In the genomic region with DNA sequence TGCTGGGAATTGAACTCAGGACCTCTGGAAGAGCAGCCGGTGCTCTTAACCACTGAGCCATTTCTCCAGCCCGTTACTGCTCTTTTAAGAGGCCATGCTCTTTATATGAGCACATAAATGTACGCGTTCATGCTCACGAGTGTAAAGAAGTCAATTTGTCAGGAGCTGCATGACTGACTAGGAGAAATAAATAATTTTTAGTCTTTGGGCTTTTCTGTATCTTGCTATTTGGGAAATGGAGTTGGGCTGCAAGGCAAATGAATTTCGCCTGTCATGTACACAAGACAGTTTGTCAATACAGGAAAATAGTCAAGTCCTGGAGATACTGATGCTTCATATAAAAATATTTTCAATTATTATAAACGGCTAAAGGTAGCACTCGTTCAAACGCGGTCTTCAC, we compare ENCODE assay signal across 8 mouse cellular contexts. TPM values are rescaled to one million over a fixed set of nuclear protein-coding genes. Genes with fewer than 3 reads are reported as not detected.
A peak's percentile ranks its signal among the peaks of the same experiment; 100 is the strongest.
DNase-seq lines count a peak whose midpoint lies in the region; ATAC-seq and TF ChIP-seq lines count a peak whose summit lies in the region.

No protein-coding gene starts in this region.

- no peak for DNase-seq in heart, adult 9 months (ENCODE audit: low spot score in 2 of 2)
- DNase-seq in liver, embryonic 14.5 days (ENCODE audit: low read depth in 3 of 3, low spot score in 3 of 3): no peak
- DNase-seq in adrenal gland, adult 18-20 months (ENCODE audit: low spot score in 2 of 2): no peak
- DNase-seq in MN1 (ENCODE audit: low spot score): no peak

- H3K27ac ChIP-seq in heart, embryonic 12.5 days (ENCODE audit: poor library complexity, severe bottlenecking): peak overlapping the region; percentile 94
- peak overlapping the region; percentile 95 for H3K27ac ChIP-seq in forebrain, embryonic 13.5 days
- peak overlapping the region; percentile 79 for H3K27ac ChIP-seq in liver, embryonic 14.5 days

- H3K4me3 ChIP-seq in heart, embryonic 12.5 days: peak overlapping the region; percentile 76
- peak overlapping the region; percentile 85 for H3K4me3 ChIP-seq in E14TG2a.4 (replicated peaks; ENCODE audit: low read length)
- H3K4me3 ChIP-seq in forebrain, embryonic 13.5 days: peak overlapping the region; percentile 77
- peak overlapping the region; percentile 59 to 71 for H3K4me3 ChIP-seq in liver, embryonic 14.5 days (ENCODE audit: insufficient read depth in 1 of 2, low read depth in 2 of 2, low read length in 2 of 2)

- WGBS in heart, embryonic 12.5 days: 48% methylated on average over 10 of the region's 10 CpGs
- WGBS in forebrain, embryonic 13.5 days: 44% methylated on average over 10 of the region's 10 CpGs
- 39% methylated on average over 10 of the region's 10 CpGs for WGBS in liver, embryonic 14.5 days (ENCODE audit: insufficient replicate concordance)

- H3K9me3 ChIP-seq in heart, embryonic 12.5 days (replicated peaks): no peaks in the 10 kb centered on the region
- H3K9me3 ChIP-seq in E14TG2a.4 (ENCODE audit: low read length): no peaks in the 10 kb centered on the region
- no peaks in the 10 kb centered on the region for H3K9me3 ChIP-seq in forebrain, embryonic 13.5 days (replicated peaks)
- H3K9me3 ChIP-seq in liver, embryonic 14.5 days (ENCODE audit: control insufficient read depth, low read length): no peaks in the 10 kb centered on the region

- H3K4me1 ChIP-seq in heart, embryonic 12.5 days (replicated peaks): 0 out of 2 replicates have a peak, but pooled peaks cover 3% of the 10 kb centered on the region
- H3K4me1 ChIP-seq in E14TG2a.4 (replicated peaks; ENCODE audit: low read depth, low read length): peaks cover 13% of the 10 kb centered on the region
- H3K4me1 ChIP-seq in forebrain, embryonic 13.5 days: peaks cover 15% of the 10 kb centered on the region
- H3K4me1 ChIP-seq in liver, embryonic 14.5 days (replicated peaks; ENCODE audit: control insufficient read depth in 2 of 2, insufficient read depth in 2 of 2, low read length in 1 of 2): peaks cover 2% of the 10 kb centered on the region in 2 experiments; a peak in 2 of 4 replicates

- H3K36me3 ChIP-seq in heart, embryonic 12.5 days: peaks cover 28% of the 10 kb centered on the region
- H3K36me3 ChIP-seq in E14TG2a.4 (ENCODE audit: insufficient read depth, low read length): peaks cover 18% of the 10 kb centered on the region; the same call in 1 of the 2 replicates
- peaks cover 23% of the 10 kb centered on the region for H3K36me3 ChIP-seq in forebrain, embryonic 13.5 days (ENCODE audit: poor library complexity, severe bottlenecking)
- no peaks in the 10 kb centered on the region for H3K36me3 ChIP-seq in liver, embryonic 14.5 days (replicated peaks; ENCODE audit: control insufficient read depth, insufficient read depth, low read depth)

- TF ChIP-seq CTCF in E14TG2a.4 (conservative IDR thresholded peaks at IDR 0.05; ENCODE audit: low read length): no peak
- no peak for TF ChIP-seq CTCF in liver, embryonic 14.5 days (IDR thresholded peaks at IDR 0.05; ENCODE audit: low read depth)

- H3K9ac ChIP-seq in heart, embryonic 12.5 days: peak overlapping the region; percentile 88
- H3K9ac ChIP-seq in forebrain, embryonic 13.5 days: peak overlapping the region; percentile 91
- peak overlapping the region; percentile 85 for H3K9ac ChIP-seq in liver, embryonic 14.5 days (replicated peaks)

- no peak for ATAC-seq in heart, embryonic 12.5 days (ENCODE audit: insufficient number of reproducible peaks, low FRiP score)
- no peak for ATAC-seq in forebrain, embryonic 13.5 days
- ATAC-seq in liver, embryonic 14.5 days (ENCODE audit: insufficient read depth): no peak
- ATAC-seq in activated CD4-positive, CD25-positive, alpha-beta regulatory T cell, adult 4 months: no peak

- no peaks in the 10 kb centered on the region for H3K27me3 ChIP-seq in heart, embryonic 12.5 days (replicated peaks)
- H3K27me3 ChIP-seq in E14TG2a.4 (ENCODE audit: insufficient read depth, low read length): no peaks in the 10 kb centered on the region
- H3K27me3 ChIP-seq in forebrain, embryonic 13.5 days: no peaks in the 10 kb centered on the region
- no peaks in the 10 kb centered on the region for H3K27me3 ChIP-seq in liver, embryonic 14.5 days (ENCODE audit: control insufficient read depth, insufficient read depth, low read length)

- no peak for TF ChIP-seq EP300 in liver, embryonic 14.5 days (IDR thresholded peaks at IDR 0.05; ENCODE audit: low read depth)

- peak overlapping the region; percentile 65 for H3K4me2 ChIP-seq in heart, embryonic 12.5 days
- H3K4me2 ChIP-seq in forebrain, embryonic 13.5 days: peak overlapping the region; percentile 66
- H3K4me2 ChIP-seq in liver, embryonic 14.5 days (ENCODE audit: low read depth): peak overlapping the region; percentile 87

RNA-seq across cellular contexts. Expression of gene Zfp74, which starts 0.8 kb away (rescaled TPM):
- 8.4 and 9.9 TPM in 2 replicates for polyA plus RNA-seq in heart, embryonic 12.5 days (2016; fragmentation: Nextera tagmentation; extraction: Ambion mirVana)
- polyA plus RNA-seq in forebrain, embryonic 13.5 days (2015; fragmentation: Nextera tagmentation; extraction: Ambion mirVana): 16.6 TPM in 2 replicates
- polyA plus RNA-seq in liver, embryonic 14.5 days (2012; rRNA removed): 1.5 and 1.7 TPM in 2 replicates
- polyA plus RNA-seq in liver, embryonic 14.5 days (2014; fragmentation: Nextera tagmentation; extraction: Ambion mirVana): 0.85 and 1.8 TPM in 2 replicates
- total RNA-seq in adrenal gland, adult 18-20 months (2021): 10 to 100 TPM in 1 of 2 experiments, 1 to 10 TPM in 1; 8.6 to 10.0 TPM
- polyA plus RNA-seq in activated CD4-positive, CD25-positive, alpha-beta regulatory T cell, adult 4 months (2017; shearing (Covaris generic)): 1 to 10 TPM; 4.0 to 4.5 TPM

RNA-seq across cellular contexts. Expression of gene Zfp568, which starts 30.7 kb away (rescaled TPM):
- 35.4 and 36.7 TPM in 2 replicates for polyA plus RNA-seq in heart, embryonic 12.5 days (2016; fragmentation: Nextera tagmentation; extraction: Ambion mirVana)
- polyA plus RNA-seq in forebrain, embryonic 13.5 days (2015; fragmentation: Nextera tagmentation; extraction: Ambion mirVana): 5.7 and 6.0 TPM in 2 replicates
- 4.5 and 6.1 TPM in 2 replicates for polyA plus RNA-seq in liver, embryonic 14.5 days (2012; rRNA removed)
- 7.0 and 8.2 TPM in 2 replicates for polyA plus RNA-seq in liver, embryonic 14.5 days (2014; fragmentation: Nextera tagmentation; extraction: Ambion mirVana)
- total RNA-seq in adrenal gland, adult 18-20 months (2021): 10 to 100 TPM in 1 of 2 experiments, 1 to 10 TPM in 1; 8.9 to 10.6 TPM
- polyA plus RNA-seq in activated CD4-positive, CD25-positive, alpha-beta regulatory T cell, adult 4 months (2017; shearing (Covaris generic)): 1 to 10 TPM; 1.0 to 1.5 TPM

RNA-seq across cellular contexts. Expression of gene Zfp383, which starts 45.1 kb away (rescaled TPM):
- polyA plus RNA-seq in heart, embryonic 12.5 days (2016; fragmentation: Nextera tagmentation; extraction: Ambion mirVana): 3.3 and 3.8 TPM in 2 replicates
- 7.2 and 7.5 TPM in 2 replicates for polyA plus RNA-seq in forebrain, embryonic 13.5 days (2015; fragmentation: Nextera tagmentation; extraction: Ambion mirVana)
- polyA plus RNA-seq in liver, embryonic 14.5 days (2012; rRNA removed): 0.51 and 0.69 TPM in 2 replicates
- 0.35 and 0.42 TPM in 2 replicates for polyA plus RNA-seq in liver, embryonic 14.5 days (2014; fragmentation: Nextera tagmentation; extraction: Ambion mirVana)
- total RNA-seq in adrenal gland, adult 18-20 months (2021): 1 to 10 TPM; 5.2 to 5.8 TPM
- 1 to 10 TPM in 1 of 2 experiments, under 1 TPM in 1; 0.64 to 1.2 TPM for polyA plus RNA-seq in activated CD4-positive, CD25-positive, alpha-beta regulatory T cell, adult 4 months (2017; shearing (Covaris generic))

RNA-seq across cellular contexts. Expression of gene Zfp27, which starts 46.7 kb away (rescaled TPM):
- 9.1 and 9.9 TPM in 2 replicates for polyA plus RNA-seq in heart, embryonic 12.5 days (2016; fragmentation: Nextera tagmentation; extraction: Ambion mirVana)
- 13.7 and 15.5 TPM in 2 replicates for polyA plus RNA-seq in forebrain, embryonic 13.5 days (2015; fragmentation: Nextera tagmentation; extraction: Ambion mirVana)
- polyA plus RNA-seq in liver, embryonic 14.5 days (2012; rRNA removed): 1.0 and 1.2 TPM in 2 replicates
- 1.7 TPM in 2 replicates for polyA plus RNA-seq in liver, embryonic 14.5 days (2014; fragmentation: Nextera tagmentation; extraction: Ambion mirVana)
- 10 to 100 TPM in 1 of 2 experiments, 1 to 10 TPM in 1; 9.2 to 10.2 TPM for total RNA-seq in adrenal gland, adult 18-20 months (2021)
- polyA plus RNA-seq in activated CD4-positive, CD25-positive, alpha-beta regulatory T cell, adult 4 months (2017; shearing (Covaris generic)): 1 to 10 TPM; 6.5 to 6.6 TPM
